Mouse (Mus musculus) thymus, postnatal 10 days (tissue): ENCODE results near the gene Chrna9.
"Not testable (repeated sequence)": the region's sequence is repeated elsewhere in the genome, so short reads cannot be mapped to it uniquely, and the experiment has no call there.

ENCODE experiments used
- DNase-seq, 2 experiments: peaks; one replicate each; pipeline ENCODE4 v3.0.0; 2021; ENCODE audit warnings: low spot score in 2 of 2

Gene Chrna9

DNA sequence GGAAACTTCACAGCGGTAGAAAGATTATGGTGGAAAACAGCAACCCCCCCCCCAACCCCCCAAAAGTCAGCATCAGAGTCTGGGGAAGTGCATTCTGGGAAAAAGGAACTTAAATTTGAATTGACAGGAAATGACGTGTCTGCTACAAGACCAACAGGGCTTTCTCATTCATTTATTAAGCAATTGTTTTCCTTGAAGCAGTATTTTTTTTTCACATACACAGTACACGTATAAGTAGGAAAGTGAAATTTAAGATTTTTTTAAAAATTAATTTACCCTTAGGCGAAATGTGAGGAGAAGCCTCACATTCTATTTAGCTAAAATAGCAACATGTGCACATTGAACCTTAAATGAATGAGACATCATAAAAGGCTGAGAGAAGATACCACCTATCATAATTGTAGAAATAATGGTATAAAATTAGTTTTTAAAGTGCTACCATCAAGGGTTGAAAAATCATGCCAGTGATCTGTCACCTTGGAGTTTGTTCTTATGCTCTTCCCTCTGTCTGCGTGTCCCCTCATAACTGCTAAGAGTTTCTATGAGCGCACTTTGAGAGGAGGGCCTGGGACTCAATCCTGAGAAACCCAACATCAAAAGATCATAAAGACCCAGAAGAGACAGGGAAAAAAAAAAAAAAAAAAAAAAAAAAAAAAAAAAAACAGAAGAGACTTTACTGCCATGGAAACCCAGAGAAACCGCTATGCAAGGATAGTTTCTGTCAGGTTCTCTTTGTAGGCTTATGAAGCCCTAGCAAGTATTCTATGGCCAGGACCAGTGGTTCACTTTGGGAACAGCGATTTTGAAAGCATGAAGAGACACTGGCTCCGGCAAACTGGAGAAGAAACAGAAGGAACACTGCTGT is 21.7 kb downstream of the Chrna9 start:
- no peak for DNase-seq

DNA sequence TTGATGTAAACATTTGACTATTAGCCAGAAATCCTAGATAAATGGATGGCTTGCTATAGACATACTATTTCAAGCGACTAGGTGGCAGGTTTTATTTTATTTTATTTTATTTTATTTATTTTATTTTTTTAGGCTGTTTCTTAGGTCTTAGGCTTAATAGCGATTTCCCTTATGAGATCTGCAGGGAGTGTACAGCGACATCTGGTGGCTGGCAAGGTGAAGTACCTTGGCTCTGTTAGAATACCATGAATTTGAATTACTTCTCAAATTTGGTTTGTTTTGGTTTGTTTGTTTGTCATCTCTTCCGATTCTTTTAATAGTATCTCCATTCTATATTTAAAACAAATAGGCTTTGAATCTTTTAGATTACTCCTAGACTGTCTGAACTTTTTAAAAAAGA is 23.9 kb downstream of the Chrna9 start:
- peak in 1 of 2 experiments; percentile 68 for DNase-seq

- no peak for DNase-seq
Observed at GRCm38 (mm10) chr5:65959893-65960596, 25.3 kb downstream of the Chrna9 start.

- no peak for DNase-seq
Observed at GRCm38 (mm10) chr5:65960597-65960950, 25.9 kb downstream of the Chrna9 start.

- no peak for DNase-seq
Observed at GRCm38 (mm10) chr5:65963291-65963690, 28.6 kb downstream of the Chrna9 start.

- no peak for DNase-seq
Observed at GRCm38 (mm10) chr5:65965771-65966279, 31.1 kb downstream of the Chrna9 start.

GRCm38 (mm10) chr5:65967091-65967490 is 32.4 kb downstream of the Chrna9 start:
- DNase-seq, result no peak

GRCm38 (mm10) chr5:65968004-65968403 is 33.3 kb downstream of the Chrna9 start:
- no peak for DNase-seq

DNA sequence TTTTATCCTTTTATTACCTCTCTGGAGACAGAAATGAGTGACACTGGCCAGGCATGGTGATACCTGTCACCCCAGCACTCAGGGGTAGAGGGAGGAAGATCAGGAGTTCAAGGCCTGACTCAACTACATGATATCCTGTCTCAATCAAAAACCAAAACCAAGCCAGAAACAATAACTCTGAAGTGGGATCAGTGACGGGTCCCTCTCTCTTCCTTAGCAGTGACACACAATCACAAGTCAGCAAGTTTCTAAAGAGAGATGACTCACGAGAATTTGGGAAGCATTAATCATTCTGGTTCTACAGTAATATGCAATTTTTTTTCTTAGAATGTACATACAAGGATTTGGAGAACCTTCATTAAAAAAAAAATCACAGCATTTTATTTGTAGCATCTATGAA is 38.5 kb downstream of the Chrna9 start:
- DNase-seq, result no peak

GRCm38 (mm10) chr5:65975731-65976130 is 41.0 kb downstream of the Chrna9 start:
- no peak for DNase-seq

- no peak for DNase-seq
Observed at GRCm38 (mm10) chr5:65986426-65986825, 51.7 kb downstream of the Chrna9 start.

DNA sequence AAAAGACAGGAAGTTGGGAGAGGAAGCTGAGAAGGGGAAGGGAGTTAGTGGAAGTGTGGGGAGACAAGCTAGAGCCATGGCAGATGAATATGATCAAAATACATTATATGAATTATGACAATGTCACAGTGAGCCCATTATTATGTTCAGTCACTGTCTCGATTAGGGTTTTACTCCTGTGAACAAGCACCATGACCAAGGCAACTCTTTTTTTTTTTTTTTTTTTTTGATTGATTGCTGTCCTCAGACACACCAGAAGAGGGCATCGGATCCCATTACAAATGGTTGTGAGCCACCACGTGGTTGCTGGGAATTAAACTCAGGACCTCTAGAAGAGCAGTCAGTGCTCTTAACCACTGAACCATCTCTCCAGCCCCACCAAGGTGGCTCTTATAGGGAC is 52.3 kb downstream of the Chrna9 start:
- DNase-seq, result not testable (repeated sequence)

DNA sequence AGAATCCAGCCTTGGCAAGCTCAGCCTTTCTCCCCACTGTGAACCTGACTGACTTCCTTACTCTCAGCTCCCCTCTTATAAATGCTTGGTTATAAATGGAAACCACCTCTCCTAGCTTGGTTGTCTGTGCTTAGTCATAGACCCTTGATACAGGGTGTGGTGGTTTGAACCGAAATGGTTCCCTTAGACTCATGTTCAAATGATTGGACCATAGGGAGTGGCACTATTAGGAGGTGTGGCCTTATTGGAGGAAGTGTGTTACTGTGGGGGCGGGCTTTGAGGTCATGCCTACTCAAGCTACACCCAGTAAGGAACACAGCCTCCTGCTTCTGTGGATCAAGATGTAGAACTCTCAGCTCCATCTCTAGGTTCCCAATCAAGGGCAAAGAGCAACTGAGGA is 56.5 kb downstream of the Chrna9 start:
- no peak for DNase-seq

GRCm38 (mm10) chr5:65994643-65995042 is 59.9 kb downstream of the Chrna9 start:
- no peak for DNase-seq

DNA sequence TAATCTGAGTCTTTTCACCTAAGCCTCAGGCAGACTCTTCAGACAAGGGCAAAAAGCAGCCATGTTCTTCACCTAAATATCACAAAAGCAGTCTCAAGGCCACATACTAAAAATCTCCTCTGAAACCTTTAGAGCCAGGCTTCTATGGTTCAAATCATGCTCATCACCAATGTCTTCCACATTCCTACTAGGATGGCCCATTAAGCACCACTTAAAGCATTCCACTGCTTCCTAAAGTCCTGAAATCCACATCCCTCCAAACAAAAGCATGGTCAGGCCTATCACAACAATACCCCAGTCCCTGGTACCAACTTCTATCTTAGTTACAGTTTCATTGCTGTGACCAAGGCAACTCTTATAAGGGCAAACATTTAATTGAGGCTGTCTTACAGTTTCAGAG is 63.1 kb downstream of the Chrna9 start:
- no peak for DNase-seq

DNA sequence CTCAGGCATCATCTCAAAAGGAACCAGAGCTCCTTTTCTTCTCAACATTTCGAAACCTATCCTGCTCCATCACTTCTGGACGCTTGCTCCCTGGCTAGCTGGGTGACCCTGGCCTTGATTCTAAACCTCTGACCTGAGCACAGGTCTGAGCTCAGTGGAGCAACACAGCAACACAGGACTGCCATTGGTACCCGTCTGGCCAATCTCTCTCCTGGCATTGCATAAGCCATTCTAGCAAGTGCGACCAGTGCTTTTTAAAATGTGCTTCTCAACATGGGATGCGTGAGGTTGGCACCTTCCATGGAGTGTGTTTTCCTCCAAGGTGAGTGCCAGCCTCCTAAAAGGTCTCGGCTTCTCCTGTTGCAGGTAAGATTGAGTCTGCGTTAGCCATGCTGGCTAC is 64.4 kb downstream of the Chrna9 start:
- DNase-seq, result no peak

DNA sequence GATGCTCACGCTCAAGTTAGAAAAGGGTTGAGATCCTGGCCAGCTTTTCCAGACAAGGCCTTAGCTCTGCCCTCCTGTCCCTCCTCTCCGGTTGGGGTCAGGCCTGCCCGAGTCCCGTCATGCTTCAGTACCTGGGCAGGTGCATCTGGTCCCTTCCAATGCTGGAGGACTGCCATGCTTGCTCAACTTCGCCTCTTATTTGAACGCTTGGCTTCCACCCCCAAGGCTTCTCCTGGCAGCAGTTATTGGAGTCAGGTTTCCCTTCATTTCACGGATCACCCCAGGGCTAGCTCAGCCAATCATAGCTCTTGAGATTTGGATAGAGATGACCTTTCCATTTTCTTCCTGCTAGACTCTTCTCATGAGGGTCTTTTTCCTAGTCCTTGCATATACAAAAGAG is 65.4 kb downstream of the Chrna9 start:
- no peak for DNase-seq

GRCm38 (mm10) chr5:66000567-66001125 is 65.9 kb downstream of the Chrna9 start:
- no peak for DNase-seq

DNA sequence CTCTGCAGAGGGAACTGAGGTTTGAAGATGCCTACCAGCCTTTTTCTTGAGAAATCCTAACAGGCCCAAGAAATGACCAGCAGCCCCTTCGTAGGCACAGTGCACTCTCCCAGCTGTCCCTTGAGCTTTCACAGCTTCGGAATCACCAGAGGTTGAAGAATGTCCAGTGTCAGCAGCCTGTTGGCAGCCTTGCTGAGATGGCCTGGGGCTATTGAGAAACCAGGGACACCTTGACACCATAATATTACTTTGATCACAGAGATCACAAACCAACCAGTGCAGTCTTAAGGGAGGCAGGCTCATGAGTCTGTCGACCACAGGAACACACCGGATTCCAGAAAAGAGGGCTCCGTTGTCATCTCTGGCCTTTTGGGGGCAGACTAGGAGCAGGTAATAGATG is 66.5 kb downstream of the Chrna9 start:
- no peak for DNase-seq

- no peak for DNase-seq
Observed at GRCm38 (mm10) chr5:66004134-66004925, 69.6 kb downstream of the Chrna9 start, which contains the start of gene 9130230L23Rik. Gene 9130230L23Rik, minus strand, starts transcription at chr5:66004285.

GRCm38 (mm10) chr5:66005041-66005678 is 70.4 kb downstream of the Chrna9 start:
- no peak for DNase-seq
